Mouse (Mus musculus) heart, embryonic 12.5 days (tissue): Measurements from ENCODE around the gene Klrb1f. TPM values are rescaled to one million over a fixed set of nuclear protein-coding genes. Genes with fewer than 3 reads are reported as not detected.
A peak's percentile ranks its signal among the peaks of the same experiment; 100 is the strongest.
"Not testable (repeated sequence)": the region's sequence is repeated elsewhere in the genome, so short reads cannot be mapped to it uniquely, and the experiment has no call there.

Source experiments
- ATAC-seq: fragments of 200-750 bp; cut with Nextera tagmentation; 2 replicates; pipeline ENCODE4 v1.8.0; 2017; ENCODE audit warnings: moderate TSS enrichment, moderate library complexity; ENCODE audit not compliant: insufficient number of reproducible peaks, low FRiP score
- H3K27ac ChIP-seq: fragments of 300-500 bp; sonication (generic); 2 replicates; pipeline ENCODE4 v1.5.1; 2016; ENCODE audit warnings: mild to moderate bottlenecking, moderate library complexity; ENCODE audit not compliant: poor library complexity, severe bottlenecking
- H3K27me3 ChIP-seq: fragments of 300-500 bp; sonication (generic); replicated peaks from 2 replicates; pipeline ENCODE4 v1.6.1; 2016; ENCODE audit warnings: mild to moderate bottlenecking, moderate library complexity
- H3K36me3 ChIP-seq: fragments of 300-500 bp; sonication (generic); 2 replicates; pipeline ENCODE4 v1.6.1; 2016; ENCODE audit warnings: mild to moderate bottlenecking, moderate library complexity
- H3K4me1 ChIP-seq: fragments of 300-500 bp; sonication (generic); replicated peaks from 2 replicates; pipeline ENCODE4 v1.6.1; 2016; ENCODE audit warnings: mild to moderate bottlenecking
- H3K4me2 ChIP-seq: fragments of 300-500 bp; sonication (generic); 2 replicates; pipeline ENCODE4 v1.6.1; 2016; ENCODE audit warnings: mild to moderate bottlenecking, moderate library complexity
- H3K4me3 ChIP-seq: fragments of 300-500 bp; sonication (generic); 2 replicates; pipeline ENCODE4 v1.5.1; 2016; ENCODE audit warnings: mild to moderate bottlenecking
- H3K9ac ChIP-seq: fragments of 300-500 bp; sonication (generic); 2 replicates; pipeline ENCODE4 v1.6.1; 2016; ENCODE audit warnings: mild to moderate bottlenecking, moderate library complexity
- H3K9me3 ChIP-seq: fragments of 300-500 bp; sonication (generic); replicated peaks from 2 replicates; pipeline ENCODE4 v1.6.1; 2016; ENCODE audit warnings: mild to moderate bottlenecking, moderate library complexity
- WGBS: fragments of 180-500 bp; shearing (Covaris S2); methylation state at CpG from one replicate; pipeline ENCODE4 v1.1.7; 2016; 5-methylcytosine and 5-hydroxymethylcytosine counted together
- polyA plus RNA-seq: library from polyadenylated mRNA; unstranded; fragments of >200 nt; fragmentation: Nextera tagmentation; extraction: Ambion mirVana; gene quantifications from 2 replicates; pipeline ENCODE4 v1.2.1, GENCODE M21; 2016

The Klrb1f gene
- not detected in 2 replicates for polyA plus RNA-seq

- Histone ChIP-seq H3K4me1 (0 out of 2 replicates have a peak, but pooled peaks cover 2% of the 10 kb centered on the region), H3K4me2 (no peak within 1 kb of the TSS), H3K9me3 (no peaks in the 10 kb centered on the region), H3K4me3 (no peak within 1 kb of the TSS), H3K27me3 (no peaks in the 10 kb centered on the region), H3K9ac (no peak within 1 kb of the TSS), H3K36me3 (no peaks in the 10 kb centered on the region), H3K27ac (no peak within 1 kb of the TSS)
- WGBS = 78% methylated on average over 2 of the region's 2 CpGs
- no peak for ATAC-seq
Observed at GRCm38 (mm10) chr6:129045601-129046000, at the start of gene Klrb1f. Gene Klrb1f (plus strand): TSS chr6:129045901.

- no peaks in the 10 kb centered on the region for H3K27me3 ChIP-seq
- H3K27ac ChIP-seq = no peak overlapping the region
- no peak overlapping the region for H3K9ac ChIP-seq
- WGBS = 61% methylated on average over 3 of the region's 3 CpGs
- H3K4me1 ChIP-seq = peaks cover 8% of the 10 kb centered on the region; the same call in 1 of the 2 replicates
- ATAC-seq = peak; percentile 56
- H3K4me3 ChIP-seq = no peak overlapping the region
- no peaks in the 10 kb centered on the region for H3K36me3 ChIP-seq
- H3K9me3 ChIP-seq = no peaks in the 10 kb centered on the region
- H3K4me2 ChIP-seq = 0 out of 2 replicates have a peak overlapping the region, but pooled peaks have one; percentile 18
Observed at GRCm38 (mm10) chr6:128996054-128996767, 49.5 kb upstream of the Klrb1f start.

GRCm38 (mm10) chr6:128996768-128997442 is 48.8 kb upstream of the Klrb1f start:
- H3K4me3 ChIP-seq = no peak overlapping the region
- no peaks in the 10 kb centered on the region for H3K9me3 ChIP-seq
- H3K27me3 ChIP-seq = no peaks in the 10 kb centered on the region
- H3K27ac ChIP-seq = no peak overlapping the region
- 69% methylated on average over 13 of the region's 13 CpGs for WGBS
- no peak overlapping the region for H3K9ac ChIP-seq
- no peaks in the 10 kb centered on the region for H3K36me3 ChIP-seq
- no peak for ATAC-seq
- H3K4me1 ChIP-seq = peaks cover 8% of the 10 kb centered on the region; the same call in 1 of the 2 replicates
- H3K4me2 ChIP-seq = 0 out of 2 replicates have a peak overlapping the region, but pooled peaks have one; percentile 18

- no peak overlapping the region for H3K4me2 ChIP-seq
- no peaks in the 10 kb centered on the region for H3K27me3 ChIP-seq
- ATAC-seq = no peak
- no peak overlapping the region for H3K9ac ChIP-seq
- no peak overlapping the region for H3K27ac ChIP-seq
- H3K36me3 ChIP-seq = no peaks in the 10 kb centered on the region
- H3K4me3 ChIP-seq = no peak overlapping the region
- 0 out of 2 replicates have a peak, but pooled peaks cover 4% of the 10 kb centered on the region for H3K4me1 ChIP-seq
- no peaks in the 10 kb centered on the region for H3K9me3 ChIP-seq
- 77% methylated on average over 2 of the region's 2 CpGs for WGBS
Observed at GRCm38 (mm10) chr6:129001392-129001791, 44.3 kb upstream of the Klrb1f start.

GRCm38 (mm10) chr6:129008552-129008951 is 37.1 kb upstream of the Klrb1f start:
- Histone ChIP-seq H3K36me3 (no peaks in the 10 kb centered on the region), H3K27me3 (no peaks in the 10 kb centered on the region), H3K9ac (no peak overlapping the region), H3K4me1 (no peaks in the 10 kb centered on the region), H3K4me3 (no peak overlapping the region), H3K27ac (no peak overlapping the region), H3K9me3 (no peaks in the 10 kb centered on the region), H3K4me2 (no peak overlapping the region)
- 82% methylated on average over 8 of the region's 8 CpGs for WGBS
- ATAC-seq = no peak

- not testable (repeated sequence) for H3K9me3 ChIP-seq, H3K4me3 ChIP-seq, H3K27ac ChIP-seq, H3K9ac ChIP-seq, H3K27me3 ChIP-seq, H3K4me1 ChIP-seq, ATAC-seq, H3K36me3 ChIP-seq, H3K4me2 ChIP-seq
- 82% methylated on average over 7 of the region's 7 CpGs for WGBS
Observed at GRCm38 (mm10) chr6:129009846-129010504, 35.7 kb upstream of the Klrb1f start.

GRCm38 (mm10) chr6:129010505-129010873 is 35.2 kb upstream of the Klrb1f start:
- no peak overlapping the region for H3K9ac ChIP-seq
- 89% methylated on average over 3 of the region's 3 CpGs for WGBS
- no peak overlapping the region for H3K27ac ChIP-seq
- H3K4me2 ChIP-seq = no peak overlapping the region
- H3K4me3 ChIP-seq = no peak overlapping the region
- no peaks in the 10 kb centered on the region for H3K9me3 ChIP-seq
- no peak for ATAC-seq
- no peaks in the 10 kb centered on the region for H3K4me1 ChIP-seq
- H3K27me3 ChIP-seq = no peaks in the 10 kb centered on the region
- H3K36me3 ChIP-seq = no peaks in the 10 kb centered on the region

GRCm38 (mm10) chr6:129012012-129012411 is 33.7 kb upstream of the Klrb1f start:
- not testable (repeated sequence) for H3K27ac ChIP-seq, H3K9me3 ChIP-seq, H3K4me1 ChIP-seq, H3K9ac ChIP-seq, H3K4me2 ChIP-seq, ATAC-seq, H3K4me3 ChIP-seq, H3K27me3 ChIP-seq, H3K36me3 ChIP-seq
- 91% methylated on average over 20 of the region's 23 CpGs for WGBS

- Histone ChIP-seq H3K27ac (no peak overlapping the region), H3K27me3 (no peaks in the 10 kb centered on the region), H3K4me3 (no peak overlapping the region), H3K9ac (no peak overlapping the region), H3K36me3 (no peaks in the 10 kb centered on the region), H3K9me3 (no peaks in the 10 kb centered on the region), H3K4me2 (no peak overlapping the region), H3K4me1 (no peaks in the 10 kb centered on the region)
- 48% methylated on average over 1 of the region's 1 CpGs for WGBS
- no peak for ATAC-seq
Observed at GRCm38 (mm10) chr6:129012966-129013365, 32.7 kb upstream of the Klrb1f start.

GRCm38 (mm10) chr6:129013762-129014276 is 31.9 kb upstream of the Klrb1f start:
- no peak overlapping the region for H3K4me2 ChIP-seq
- no peak overlapping the region for H3K27ac ChIP-seq
- no peaks in the 10 kb centered on the region for H3K4me1 ChIP-seq
- H3K27me3 ChIP-seq = no peaks in the 10 kb centered on the region
- ATAC-seq = no peak
- H3K9me3 ChIP-seq = no peaks in the 10 kb centered on the region
- H3K36me3 ChIP-seq = no peaks in the 10 kb centered on the region
- H3K4me3 ChIP-seq = no peak overlapping the region
- WGBS = 82% methylated on average over 5 of the region's 5 CpGs
- H3K9ac ChIP-seq = no peak overlapping the region

- WGBS = 65% methylated on average over 1 of the region's 1 CpGs
- no peaks in the 10 kb centered on the region for H3K4me1 ChIP-seq
- no peaks in the 10 kb centered on the region for H3K9me3 ChIP-seq
Observed at GRCm38 (mm10) chr6:129014399-129014798, 31.3 kb upstream of the Klrb1f start.

More at GRCm38 (mm10) chr6:129014399-129014798, 31.3 kb upstream of the Klrb1f start:
- H3K27me3 ChIP-seq = no peaks in the 10 kb centered on the region
- H3K4me2 ChIP-seq = no peak overlapping the region
- H3K36me3 ChIP-seq = no peaks in the 10 kb centered on the region
- no peak overlapping the region for H3K9ac ChIP-seq
- ATAC-seq = no peak
- no peak overlapping the region for H3K4me3 ChIP-seq
- no peak overlapping the region for H3K27ac ChIP-seq
